Mouse (Mus musculus): ENCODE data around the gene Fzd4. TPM values are rescaled to one million over a fixed set of nuclear protein-coding genes. Genes with fewer than 3 reads are reported as not detected.

The Fzd4 gene
- polyA plus RNA-seq, 1 experiment from 2014 or later, result 15.6 TPM

DNA sequence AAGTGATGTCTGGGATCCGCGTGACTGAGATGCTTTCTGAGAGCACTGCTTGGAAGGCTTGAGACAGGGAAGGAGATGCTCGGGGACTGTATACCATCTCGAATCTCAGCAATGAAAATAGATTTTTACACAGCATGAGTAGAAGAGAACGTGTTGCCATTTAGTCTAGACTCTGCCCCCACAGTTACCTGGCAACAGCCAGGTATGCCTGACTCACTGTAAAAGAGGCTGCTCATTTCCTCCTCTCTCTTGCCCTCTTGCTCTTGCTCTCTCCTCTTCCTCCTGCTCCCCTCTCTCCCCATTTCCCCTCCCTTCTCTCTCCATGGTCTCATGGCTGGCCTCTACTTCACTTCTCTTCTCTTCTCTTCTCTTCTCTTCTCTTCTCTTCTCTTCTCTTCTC is 20.5 kb downstream of the Fzd4 start:
- H3K4me2 ChIP-seq (ENCODE audit: low read depth, low read length), result no peak overlapping the region
- H3K27ac ChIP-seq (replicated peaks; ENCODE audit: low read depth, low read length), result 0 out of 2 replicates have a peak overlapping the region, but pooled peaks have one; percentile 41
- H3K4me3 ChIP-seq (ENCODE audit: low read depth, low read length), result no peak overlapping the region
- 80% methylated on average over 5 of the region's 5 CpGs for WGBS
- ATAC-seq (replicated peaks; ENCODE audit: insufficient number of reproducible peaks, low FRiP score, low TSS enrichment, low read depth) (no peak), DNase-seq (ENCODE audit: low spot score) (no peak)
- H3K9me3 ChIP-seq (replicated peaks; ENCODE audit: control insufficient read depth, low read length), result no peaks in the 10 kb centered on the region
- H3K4me1 ChIP-seq (ENCODE audit: control insufficient read depth, insufficient read depth, low read length), result peaks cover 6% of the 10 kb centered on the region; the same call in 1 of the 2 replicates
- no peaks in the 10 kb centered on the region for H3K27me3 ChIP-seq (ENCODE audit: control insufficient read depth, insufficient read depth, low read length)
- no peaks in the 10 kb centered on the region for H3K36me3 ChIP-seq (replicated peaks; ENCODE audit: control insufficient read depth, insufficient read depth, low read depth, low read length)
- H3K9ac ChIP-seq (replicated peaks; ENCODE audit: low read length), result no peak overlapping the region

DNA sequence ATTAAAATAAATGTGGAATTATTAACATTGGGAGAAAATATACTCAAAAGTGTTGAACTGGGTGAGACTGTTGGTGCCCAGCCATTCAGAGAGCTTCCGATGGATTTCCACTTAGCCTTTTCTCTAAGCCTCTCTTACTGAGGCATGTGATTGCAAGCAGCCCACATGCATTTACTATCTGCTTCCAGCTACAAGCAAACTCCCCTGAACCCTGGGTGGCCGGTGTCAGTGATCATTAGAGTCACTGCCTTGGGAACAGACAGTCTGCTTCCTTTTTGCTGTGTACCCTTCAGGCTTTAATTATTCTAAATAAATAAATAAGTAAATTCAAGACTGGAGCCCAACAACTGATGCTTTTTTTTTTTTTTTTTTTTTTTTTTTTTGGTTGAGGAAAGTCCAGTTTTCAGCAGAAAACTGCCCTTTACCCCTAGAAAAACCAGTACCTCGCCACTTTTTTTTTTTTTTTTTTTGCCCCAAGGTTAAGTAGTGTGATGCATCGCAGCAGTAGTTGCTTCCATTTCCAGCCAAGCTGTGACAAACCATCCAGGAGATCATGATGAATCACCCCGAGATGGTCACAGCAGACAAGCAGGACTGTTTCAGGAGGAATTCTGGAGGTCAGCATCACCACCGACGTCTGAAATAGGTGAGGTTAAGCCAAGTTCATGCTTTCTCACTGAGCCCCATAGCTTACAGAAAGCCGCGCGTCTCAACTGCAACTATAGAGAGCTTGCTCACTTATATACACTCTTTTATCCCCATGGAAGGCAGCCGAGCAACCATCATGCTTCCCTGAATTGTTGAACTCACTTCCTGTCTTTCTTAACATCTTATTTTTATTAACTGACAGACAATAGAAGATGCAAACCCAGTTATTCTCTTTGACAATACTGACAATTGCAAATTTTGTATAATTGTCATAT is 21.9 kb downstream of the Fzd4 start:
- Histone ChIP-seq H3K36me3 (replicated peaks; ENCODE audit: control insufficient read depth, insufficient read depth, low read depth, low read length) (no peaks in the 10 kb centered on the region), H3K9me3 (replicated peaks; ENCODE audit: control insufficient read depth, low read length) (no peaks in the 10 kb centered on the region), H3K4me3 (ENCODE audit: low read depth, low read length) (no peak overlapping the region), H3K27me3 (ENCODE audit: control insufficient read depth, insufficient read depth, low read length) (no peaks in the 10 kb centered on the region), H3K4me1 (ENCODE audit: control insufficient read depth, insufficient read depth, low read length) (peaks cover 6% of the 10 kb centered on the region; the same call in 1 of the 2 replicates), H3K27ac (replicated peaks; ENCODE audit: low read depth, low read length) (no peak overlapping the region), H3K9ac (replicated peaks; ENCODE audit: low read length) (no peak overlapping the region), H3K4me2 (ENCODE audit: low read depth, low read length) (no peak overlapping the region)
- ATAC-seq (replicated peaks; ENCODE audit: insufficient number of reproducible peaks, low FRiP score, low TSS enrichment, low read depth) (no peak), DNase-seq (ENCODE audit: low spot score) (peak; percentile 73)
- 27% methylated on average over 11 of the region's 11 CpGs for WGBS

DNA sequence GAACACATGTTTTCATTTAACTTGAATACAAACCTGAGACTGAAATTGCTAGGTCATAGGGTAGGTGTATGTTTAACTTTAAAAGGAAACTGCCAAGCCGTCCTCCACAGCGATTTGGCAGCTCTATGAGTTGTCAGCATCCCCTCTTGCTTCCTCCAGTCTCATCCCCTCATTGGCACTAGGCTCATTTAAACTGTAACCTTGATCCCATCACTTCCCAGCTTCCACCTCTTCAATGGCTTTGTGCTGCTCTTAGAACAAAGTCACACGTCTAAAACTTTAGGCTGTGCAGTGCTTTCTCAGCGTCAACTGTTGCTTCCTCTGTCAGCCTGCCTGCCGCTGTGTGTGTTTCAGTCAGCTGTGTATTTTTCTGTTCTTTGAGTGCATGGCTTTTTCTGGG is 22.9 kb downstream of the Fzd4 start:
- no peak overlapping the region for H3K4me3 ChIP-seq (ENCODE audit: low read depth, low read length)
- no peak overlapping the region for H3K27ac ChIP-seq (replicated peaks; ENCODE audit: low read depth, low read length)
- WGBS, result 19% methylated on average over 5 of the region's 5 CpGs
- no peak overlapping the region for H3K9ac ChIP-seq (replicated peaks; ENCODE audit: low read length)
- H3K27me3 ChIP-seq (ENCODE audit: control insufficient read depth, insufficient read depth, low read length), result no peaks in the 10 kb centered on the region
- ATAC-seq (replicated peaks; ENCODE audit: insufficient number of reproducible peaks, low FRiP score, low TSS enrichment, low read depth) (no peak), DNase-seq (ENCODE audit: low spot score) (peak; percentile 46)
- H3K9me3 ChIP-seq (replicated peaks; ENCODE audit: control insufficient read depth, low read length), result no peaks in the 10 kb centered on the region
- peaks cover 6% of the 10 kb centered on the region; the same call in 1 of the 2 replicates for H3K4me1 ChIP-seq (ENCODE audit: control insufficient read depth, insufficient read depth, low read length)
- H3K36me3 ChIP-seq (replicated peaks; ENCODE audit: control insufficient read depth, insufficient read depth, low read depth, low read length), result no peaks in the 10 kb centered on the region
- no peak overlapping the region for H3K4me2 ChIP-seq (ENCODE audit: low read depth, low read length)

- no peak overlapping the region for H3K4me3 ChIP-seq (ENCODE audit: low read depth, low read length)
- 85% methylated on average over 5 of the region's 5 CpGs for WGBS
- DNase-seq (ENCODE audit: low spot score) (no peak), ATAC-seq (replicated peaks; ENCODE audit: insufficient number of reproducible peaks, low FRiP score, low TSS enrichment, low read depth) (no peak)
- no peak overlapping the region for H3K9ac ChIP-seq (replicated peaks; ENCODE audit: low read length)
- H3K27me3 ChIP-seq (ENCODE audit: control insufficient read depth, insufficient read depth, low read length), result no peaks in the 10 kb centered on the region
- H3K4me1 ChIP-seq (ENCODE audit: control insufficient read depth, insufficient read depth, low read length), result peaks cover 6% of the 10 kb centered on the region; the same call in 1 of the 2 replicates
- H3K4me2 ChIP-seq (ENCODE audit: low read depth, low read length), result no peak overlapping the region
- H3K9me3 ChIP-seq (replicated peaks; ENCODE audit: control insufficient read depth, low read length), result no peaks in the 10 kb centered on the region
- no peaks in the 10 kb centered on the region for H3K36me3 ChIP-seq (replicated peaks; ENCODE audit: control insufficient read depth, insufficient read depth, low read depth, low read length)
- no peak overlapping the region for H3K27ac ChIP-seq (replicated peaks; ENCODE audit: low read depth, low read length)
Observed at GRCm38 (mm10) chr7:89428804-89429203, 24.6 kb downstream of the Fzd4 start.

GRCm38 (mm10) chr7:89429326-89429725 is 25.2 kb downstream of the Fzd4 start:
- no peak for DNase-seq (ENCODE audit: low spot score)
- Histone ChIP-seq H3K9ac (replicated peaks; ENCODE audit: low read length) (no peak overlapping the region), H3K4me1 (ENCODE audit: control insufficient read depth, insufficient read depth, low read length) (peaks cover 4% of the 10 kb centered on the region; the same call in 1 of the 2 replicates), H3K27ac (replicated peaks; ENCODE audit: low read depth, low read length) (no peak overlapping the region), H3K4me2 (ENCODE audit: low read depth, low read length) (no peak overlapping the region), H3K27me3 (ENCODE audit: control insufficient read depth, insufficient read depth, low read length) (no peaks in the 10 kb centered on the region), H3K9me3 (replicated peaks; ENCODE audit: control insufficient read depth, low read length) (no peaks in the 10 kb centered on the region), H3K4me3 (ENCODE audit: low read depth, low read length) (no peak overlapping the region), H3K36me3 (replicated peaks; ENCODE audit: control insufficient read depth, insufficient read depth, low read depth, low read length) (no peaks in the 10 kb centered on the region)
- WGBS, result 86% methylated on average over 1 of the region's 1 CpGs
- ATAC-seq (replicated peaks; ENCODE audit: insufficient number of reproducible peaks, low FRiP score, low TSS enrichment, low read depth), result no peak

DNA sequence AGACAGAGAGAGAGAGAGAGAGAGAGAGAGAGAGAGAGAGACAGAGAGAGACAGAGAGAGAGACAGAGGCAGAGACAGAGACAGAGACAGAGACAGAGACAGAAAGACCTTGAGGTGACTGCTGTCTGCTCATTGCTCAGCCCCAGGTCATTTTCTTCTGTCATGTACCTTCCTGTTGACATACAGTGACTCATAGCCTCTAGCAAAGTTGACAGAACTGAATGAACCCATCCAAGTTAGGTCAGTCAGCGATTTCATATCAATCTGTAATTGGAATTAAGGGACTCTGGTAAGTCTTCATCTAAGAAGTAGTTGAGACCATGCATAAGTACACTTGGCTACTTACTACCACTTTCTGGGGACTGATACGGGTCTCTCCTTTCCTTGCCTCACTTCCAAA is 27.0 kb downstream of the Fzd4 start:
- Histone ChIP-seq H3K36me3 (replicated peaks; ENCODE audit: control insufficient read depth, insufficient read depth, low read depth, low read length) (no peaks in the 10 kb centered on the region), H3K9ac (replicated peaks; ENCODE audit: low read length) (no peak overlapping the region), H3K27me3 (ENCODE audit: control insufficient read depth, insufficient read depth, low read length) (no peaks in the 10 kb centered on the region), H3K4me3 (ENCODE audit: low read depth, low read length) (no peak overlapping the region), H3K27ac (replicated peaks; ENCODE audit: low read depth, low read length) (no peak overlapping the region), H3K9me3 (replicated peaks; ENCODE audit: control insufficient read depth, low read length) (no peaks in the 10 kb centered on the region), H3K4me1 (ENCODE audit: control insufficient read depth, insufficient read depth, low read length) (no peaks in the 10 kb centered on the region), H3K4me2 (ENCODE audit: low read depth, low read length) (no peak overlapping the region)
- ATAC-seq (replicated peaks; ENCODE audit: insufficient number of reproducible peaks, low FRiP score, low TSS enrichment, low read depth), result no peak
- 82% methylated on average over 2 of the region's 2 CpGs for WGBS
- DNase-seq (ENCODE audit: low spot score), result no peak

DNA sequence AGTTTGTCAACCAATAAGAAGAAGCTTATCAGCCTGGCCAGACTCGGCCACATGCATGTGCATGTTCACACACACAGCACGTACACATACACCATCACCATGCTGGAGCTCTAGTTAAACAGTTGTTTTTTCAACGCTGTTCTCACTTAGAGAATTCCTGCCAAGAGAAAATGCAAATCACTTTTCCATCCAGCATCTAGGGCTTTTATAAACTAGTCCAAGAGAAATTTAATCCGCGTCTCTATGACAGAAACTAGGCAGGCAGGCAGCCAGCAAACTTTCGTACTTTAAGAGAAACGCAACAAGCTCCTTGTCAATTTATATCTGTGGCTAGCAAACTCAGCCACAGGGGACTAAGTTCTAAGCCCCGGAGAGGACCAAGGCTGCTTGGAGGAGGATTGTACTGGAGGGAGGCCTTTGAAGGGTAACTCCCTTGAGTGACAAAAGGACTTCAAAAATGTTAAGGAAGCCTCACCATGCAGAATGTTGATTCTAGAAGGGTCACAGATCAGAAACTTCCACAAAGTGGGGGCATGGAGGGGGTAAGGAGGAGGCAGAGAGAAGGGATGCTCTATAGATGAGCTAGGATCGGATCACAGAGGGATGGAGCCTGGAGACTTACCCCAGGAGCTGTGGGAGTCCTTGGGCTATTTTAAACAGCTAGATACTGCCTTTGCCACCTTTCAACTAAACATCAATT is 29.2 kb downstream of the Fzd4 start:
- no peak overlapping the region for H3K27ac ChIP-seq (replicated peaks; ENCODE audit: low read depth, low read length)
- no peak overlapping the region for H3K9ac ChIP-seq (replicated peaks; ENCODE audit: low read length)
- 74% methylated on average over 9 of the region's 9 CpGs for WGBS
- H3K9me3 ChIP-seq (replicated peaks; ENCODE audit: control insufficient read depth, low read length), result no peaks in the 10 kb centered on the region
- no peak overlapping the region for H3K4me3 ChIP-seq (ENCODE audit: low read depth, low read length)
- H3K36me3 ChIP-seq (replicated peaks; ENCODE audit: control insufficient read depth, insufficient read depth, low read depth, low read length), result no peaks in the 10 kb centered on the region
- H3K4me2 ChIP-seq (ENCODE audit: low read depth, low read length), result no peak overlapping the region
- no peaks in the 10 kb centered on the region for H3K4me1 ChIP-seq (ENCODE audit: control insufficient read depth, insufficient read depth, low read length)
- DNase-seq (ENCODE audit: low spot score) (no peak), ATAC-seq (replicated peaks; ENCODE audit: insufficient number of reproducible peaks, low FRiP score, low TSS enrichment, low read depth) (no peak)
- H3K27me3 ChIP-seq (ENCODE audit: control insufficient read depth, insufficient read depth, low read length), result no peaks in the 10 kb centered on the region
